Mouse (Mus musculus) kidney, embryonic 14.5 days (tissue): ENCODE data around the gene Irf2. TPM values are rescaled to one million over a fixed set of nuclear protein-coding genes. Genes with fewer than 3 reads are reported as not detected.

Source experiments
- ATAC-seq: fragments of 200-750 bp; cut with Nextera tagmentation; 2 replicates; pipeline ENCODE4 v1.8.0; 2017; ENCODE audit warnings: moderate number of reproducible peaks, mild to moderate bottlenecking, moderate TSS enrichment, moderate library complexity; ENCODE audit not compliant: low FRiP score, low TSS enrichment
- H3K27ac ChIP-seq: fragments of 300-500 bp; sonication (generic); 2 replicates; pipeline ENCODE4 v1.5.1; 2014; ENCODE audit warnings: low read depth, mild to moderate bottlenecking, low read length, moderate library complexity, mixed read lengths
- H3K27me3 ChIP-seq: fragments of 300-500 bp; sonication (generic); 2 replicates; pipeline ENCODE4 v1.6.1; 2014; ENCODE audit warnings: mild to moderate bottlenecking, low read length; ENCODE audit not compliant: control insufficient read depth, insufficient read depth
- H3K36me3 ChIP-seq: fragments of 300-500 bp; sonication (generic); 2 replicates; pipeline ENCODE4 v1.6.1; 2014; ENCODE audit warnings: low read length, mixed read lengths; ENCODE audit not compliant: control insufficient read depth, insufficient read depth
- H3K4me1 ChIP-seq: fragments of 300-500 bp; sonication (generic); 2 replicates; pipeline ENCODE4 v1.6.1; 2014; ENCODE audit warnings: low read length, mixed read lengths; ENCODE audit not compliant: control insufficient read depth, insufficient read depth
- H3K4me2 ChIP-seq: fragments of 300-500 bp; sonication (generic); replicated peaks from 2 replicates; pipeline ENCODE4 v1.6.1; 2014; ENCODE audit warnings: low read depth, mild to moderate bottlenecking, low read length
- H3K4me3 ChIP-seq: fragments of 300-500 bp; sonication (generic); 2 replicates; pipeline ENCODE4 v1.5.1; 2014; ENCODE audit warnings: mild to moderate bottlenecking, low read length
- H3K9ac ChIP-seq: fragments of 300-500 bp; sonication (generic); 2 replicates; pipeline ENCODE4 v1.6.1; 2014; ENCODE audit warnings: low read depth, mild to moderate bottlenecking, low read length, moderate library complexity
- H3K9me3 ChIP-seq: fragments of 300-500 bp; sonication (generic); 2 replicates; pipeline ENCODE4 v1.6.1; 2016; ENCODE audit warnings: low read length; ENCODE audit not compliant: control insufficient read depth
- WGBS: fragments of 180-500 bp; shearing (Covaris S2); extraction: QIAGEN DNeasy Blood & Tissue Kit; methylation state at CpG from one replicate; pipeline ENCODE4 v1.1.7; 2014; 5-methylcytosine and 5-hydroxymethylcytosine counted together
- polyA plus RNA-seq: library from polyadenylated mRNA; unstranded; fragments of >200 nt; fragmentation: Nextera tagmentation; extraction: Ambion mirVana; gene quantifications from 2 replicates; pipeline ENCODE4 v1.2.1, GENCODE M21; 2014

The Irf2 gene
- polyA plus RNA-seq, 1 experiment from 2014 or later: 13.9 TPM

- H3K27ac ChIP-seq: no peak overlapping the region
- WGBS: 87% methylated on average over 10 of the region's 10 CpGs
- no peaks in the 10 kb centered on the region for H3K27me3 ChIP-seq
- no peak for ATAC-seq
- H3K9ac ChIP-seq: no peak overlapping the region
- no peak overlapping the region for H3K4me3 ChIP-seq
- H3K36me3 ChIP-seq: no peaks in the 10 kb centered on the region
- H3K9me3 ChIP-seq: no peaks in the 10 kb centered on the region
- H3K4me1 ChIP-seq: peaks cover 4% of the 10 kb centered on the region; the same call in 1 of the 2 replicates
- no peak overlapping the region for H3K4me2 ChIP-seq
These were observed 38.4 kb downstream of the Irf2 start for GRCm38 (mm10) chr8:46777760-46778460.

DNA sequence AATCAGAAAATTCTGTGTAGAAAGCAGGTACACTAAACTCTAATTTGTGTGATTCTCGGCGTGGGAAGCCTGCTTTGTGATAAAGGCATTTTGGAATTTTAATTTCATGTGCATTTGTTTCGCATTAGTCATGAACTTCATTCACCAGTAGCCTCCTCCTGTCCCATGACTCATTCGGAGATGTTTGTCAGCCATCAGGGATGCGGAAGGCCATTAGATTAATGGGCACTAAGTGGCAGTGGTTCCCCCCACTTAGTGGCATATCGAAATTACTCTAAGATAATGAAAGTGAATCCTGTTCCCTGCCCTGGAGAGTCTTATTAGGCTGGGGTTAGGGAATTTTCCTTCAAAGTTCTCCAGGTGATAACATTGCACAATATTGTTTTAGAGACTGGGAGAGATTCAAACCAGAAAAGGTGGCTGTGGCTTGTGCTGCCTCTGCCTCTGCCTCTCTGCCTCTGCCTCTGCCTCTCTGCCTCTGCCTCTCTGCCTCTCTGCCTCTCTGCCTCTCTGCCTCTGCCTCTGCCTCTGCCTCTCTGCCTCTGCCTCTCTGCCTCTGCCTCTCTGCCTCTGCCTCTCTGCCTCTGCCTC is 41.6 kb downstream of the Irf2 start:
- WGBS: 82% methylated on average over 6 of the region's 6 CpGs
- H3K27ac ChIP-seq: no peak overlapping the region
- peaks cover 4% of the 10 kb centered on the region; the same call in 1 of the 2 replicates for H3K4me1 ChIP-seq
- no peak for ATAC-seq
- no peaks in the 10 kb centered on the region for H3K36me3 ChIP-seq
- H3K4me2 ChIP-seq: no peak overlapping the region
- H3K9me3 ChIP-seq: no peaks in the 10 kb centered on the region
- no peaks in the 10 kb centered on the region for H3K27me3 ChIP-seq
- no peak overlapping the region for H3K4me3 ChIP-seq
- no peak overlapping the region for H3K9ac ChIP-seq

DNA sequence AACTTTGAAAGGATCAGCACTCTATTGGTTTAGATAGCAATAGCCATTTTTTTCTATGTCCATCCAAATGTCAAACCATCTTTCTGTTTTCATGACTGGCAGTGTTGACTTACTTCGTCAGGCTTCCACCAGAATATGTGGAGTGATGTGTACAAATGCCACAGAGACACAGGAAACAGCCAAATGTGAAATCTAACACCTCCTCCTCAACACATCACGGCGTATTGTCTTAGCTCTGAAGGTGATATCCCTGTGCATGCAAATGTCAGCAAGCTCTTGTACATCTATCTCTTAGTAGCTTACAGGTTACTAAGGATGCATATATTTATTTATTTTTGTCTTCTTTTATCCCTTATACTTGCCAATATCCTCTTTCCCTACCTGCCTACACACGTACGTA is 42.7 kb downstream of the Irf2 start:
- Histone ChIP-seq H3K36me3 (no peaks in the 10 kb centered on the region), H3K4me1 (peaks cover 4% of the 10 kb centered on the region; the same call in 1 of the 2 replicates), H3K9me3 (no peaks in the 10 kb centered on the region), H3K27me3 (no peaks in the 10 kb centered on the region), H3K4me2 (no peak overlapping the region), H3K4me3 (no peak overlapping the region), H3K27ac (no peak overlapping the region), H3K9ac (no peak overlapping the region)
- WGBS: 75% methylated on average over 5 of the region's 5 CpGs
- no peak for ATAC-seq

- WGBS: 72% methylated on average over 2 of the region's 2 CpGs
- Histone ChIP-seq H3K9me3 (no peaks in the 10 kb centered on the region), H3K27ac (no peak overlapping the region), H3K9ac (no peak overlapping the region), H3K4me2 (no peak overlapping the region), H3K36me3 (no peaks in the 10 kb centered on the region), H3K4me3 (no peak overlapping the region), H3K27me3 (no peaks in the 10 kb centered on the region), H3K4me1 (no peaks in the 10 kb centered on the region)
- ATAC-seq: no peak
These were observed 45.5 kb downstream of the Irf2 start for GRCm38 (mm10) chr8:46785070-46785469.

DNA sequence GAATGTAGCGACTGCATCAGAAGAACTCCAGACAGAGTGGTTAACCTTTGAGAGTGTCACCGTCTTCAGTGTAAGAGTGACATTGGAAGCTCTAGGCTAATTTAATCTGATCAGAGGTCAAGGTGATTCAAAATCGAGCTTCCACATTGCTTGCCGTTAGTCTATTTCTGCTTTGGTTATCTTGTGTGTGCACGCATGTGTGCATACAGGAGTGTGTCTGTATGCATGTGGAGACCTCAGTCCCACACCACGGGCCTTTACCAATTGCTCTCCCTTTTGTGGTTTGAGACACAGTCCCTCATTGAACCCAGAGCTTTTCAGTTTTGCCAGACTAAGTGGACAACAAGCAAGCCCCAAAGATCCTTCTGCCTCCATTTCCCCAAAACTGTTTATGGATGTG is 46.4 kb downstream of the Irf2 start:
- no peak for ATAC-seq
- 87% methylated on average over 6 of the region's 6 CpGs for WGBS

GRCm38 (mm10) chr8:46789091-46789881 is 49.8 kb downstream of the Irf2 start:
- H3K4me2 ChIP-seq: no peak overlapping the region
- 86% methylated on average over 5 of the region's 5 CpGs for WGBS
- H3K9me3 ChIP-seq: no peaks in the 10 kb centered on the region
- ATAC-seq: no peak
- no peaks in the 10 kb centered on the region for H3K4me1 ChIP-seq
- H3K27ac ChIP-seq: no peak overlapping the region
- H3K4me3 ChIP-seq: no peak overlapping the region
- no peak overlapping the region for H3K9ac ChIP-seq
- no peaks in the 10 kb centered on the region for H3K27me3 ChIP-seq
- H3K36me3 ChIP-seq: no peaks in the 10 kb centered on the region

More for the DNA sequence above, 46.4 kb downstream of the Irf2 start:
- Histone ChIP-seq H3K4me1 (no peaks in the 10 kb centered on the region), H3K9me3 (no peaks in the 10 kb centered on the region), H3K27ac (no peak overlapping the region), H3K4me3 (no peak overlapping the region), H3K27me3 (no peaks in the 10 kb centered on the region), H3K9ac (no peak overlapping the region), H3K4me2 (no peak overlapping the region), H3K36me3 (no peaks in the 10 kb centered on the region)

DNA sequence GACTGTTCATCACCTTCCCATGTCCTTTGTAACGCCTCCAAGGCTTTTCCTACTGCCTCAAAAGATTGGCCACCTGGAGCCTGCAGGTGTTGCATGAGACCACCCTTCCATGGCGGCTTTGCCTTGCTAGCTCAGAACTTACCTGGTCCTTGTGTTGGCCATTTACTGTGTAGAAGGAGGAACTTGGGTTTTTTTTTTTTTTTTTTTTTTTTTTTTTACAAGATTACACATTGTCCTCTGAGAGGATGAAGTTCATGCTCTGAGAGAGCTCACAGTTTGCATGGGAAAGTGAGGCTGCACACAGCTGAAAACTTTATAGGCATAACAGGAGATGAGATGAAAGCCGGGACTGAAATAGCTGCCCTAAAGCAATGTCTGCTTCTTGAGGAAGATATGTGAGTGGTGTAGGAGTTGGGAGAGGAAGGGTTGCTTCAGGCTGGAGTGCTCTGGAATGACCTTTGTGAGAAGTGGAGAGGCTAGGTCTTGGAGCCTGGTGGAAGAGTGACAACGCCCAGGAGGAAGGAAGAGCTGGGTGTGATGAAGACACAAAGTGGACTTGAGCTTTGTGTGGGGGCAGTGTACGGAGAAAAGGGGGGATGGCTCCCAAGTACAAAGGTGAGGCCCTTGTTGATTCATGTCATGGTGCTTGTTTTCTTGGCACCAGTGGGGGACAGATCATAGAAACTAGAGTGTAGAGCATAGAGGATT is 52.3 kb downstream of the Irf2 start:
- WGBS: 81% methylated on average over 5 of the region's 5 CpGs
- no peaks in the 10 kb centered on the region for H3K36me3 ChIP-seq

DNA sequence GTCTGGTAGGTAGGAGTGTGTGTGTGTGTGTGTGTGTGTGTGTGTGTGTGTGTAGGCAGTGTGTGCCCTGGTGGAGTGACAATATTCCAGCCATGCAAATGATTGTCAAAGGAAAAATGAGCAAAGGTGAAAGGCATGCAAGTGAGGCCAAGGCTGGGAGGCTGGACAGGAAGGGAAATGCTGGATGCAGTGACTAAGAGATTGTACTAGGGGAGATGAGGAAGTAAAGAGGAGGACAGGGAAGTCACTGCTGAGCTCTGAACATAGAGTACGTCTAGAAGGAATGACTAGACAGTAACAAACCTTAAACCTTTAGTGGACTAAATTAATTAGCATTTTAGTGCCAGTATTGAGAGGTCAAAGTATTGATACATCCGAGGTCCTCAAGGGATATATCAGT is 53.1 kb downstream of the Irf2 start:
- WGBS: 56% methylated on average over 2 of the region's 2 CpGs
- no peak overlapping the region for H3K4me2 ChIP-seq
- no peak for ATAC-seq
- H3K27ac ChIP-seq: no peak overlapping the region
- no peak overlapping the region for H3K9ac ChIP-seq
- H3K9me3 ChIP-seq: no peaks in the 10 kb centered on the region
- H3K4me1 ChIP-seq: no peaks in the 10 kb centered on the region
- H3K4me3 ChIP-seq: no peak overlapping the region
- peaks cover 6% of the 10 kb centered on the region; the same call in 1 of the 2 replicates for H3K36me3 ChIP-seq
- H3K27me3 ChIP-seq: no peaks in the 10 kb centered on the region

More for the DNA sequence above, 52.3 kb downstream of the Irf2 start:
- no peak overlapping the region for H3K9ac ChIP-seq
- H3K4me2 ChIP-seq: no peak overlapping the region
- H3K4me3 ChIP-seq: no peak overlapping the region
- H3K4me1 ChIP-seq: no peaks in the 10 kb centered on the region
- ATAC-seq: no peak
- no peak overlapping the region for H3K27ac ChIP-seq
- no peaks in the 10 kb centered on the region for H3K9me3 ChIP-seq
- no peaks in the 10 kb centered on the region for H3K27me3 ChIP-seq
